Mouse (Mus musculus): ENCODE measurements around the gene Ank3. TPM values are rescaled to one million over a fixed set of nuclear protein-coding genes. Genes with fewer than 3 reads are reported as not detected.

Gene Ank3
- polyA plus RNA-seq, 1 experiment from 2014 or later = 24.7 TPM

DNA sequence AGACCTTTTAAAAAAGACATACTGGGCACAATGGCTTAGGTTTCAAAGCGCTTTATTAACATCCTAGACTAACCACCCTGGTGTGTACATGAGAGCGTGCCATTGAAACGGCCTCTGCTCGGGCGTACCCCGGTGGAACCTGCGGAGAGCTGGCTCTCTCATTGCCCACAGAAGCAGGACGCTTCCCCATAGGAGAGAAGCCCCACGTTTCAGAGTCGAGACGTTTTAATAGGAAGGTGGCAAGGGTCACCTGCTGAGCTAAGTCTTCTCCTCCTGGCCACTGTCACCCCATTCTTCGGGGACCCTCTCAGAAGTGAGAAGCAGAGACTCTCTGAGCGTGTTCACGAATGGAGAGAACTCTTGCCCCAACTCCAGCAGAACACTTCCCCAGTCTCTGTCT, 526.3 kb downstream of the Ank3 start:
- H3K27me3 ChIP-seq (replicated peaks; ENCODE audit: control insufficient read depth, insufficient read depth, low read length) = no peaks in the 10 kb centered on the region
- H3K9me3 ChIP-seq (ENCODE audit: control insufficient read depth, low read length) = no peaks in the 10 kb centered on the region
- peak overlapping the region; percentile 30; the same call in 1 of the 2 replicates for H3K9ac ChIP-seq (ENCODE audit: low read length)
- H3K36me3 ChIP-seq (ENCODE audit: control insufficient read depth, insufficient read depth, low read length) = no peaks in the 10 kb centered on the region
- H3K4me3 ChIP-seq (ENCODE audit: low read depth, low read length) = peak overlapping the region; percentile 38
- DNase-seq (ENCODE audit: low spot score) = peak; percentile 64
- H3K27ac ChIP-seq (ENCODE audit: low read depth) = peak overlapping the region; percentile 79
- H3K4me1 ChIP-seq (replicated peaks; ENCODE audit: control insufficient read depth, insufficient read depth, low read length) = peaks cover 27% of the 10 kb centered on the region
- peak; percentile 37; the same call in 1 of the 2 replicates for ATAC-seq (replicated peaks; ENCODE audit: low FRiP score, low TSS enrichment, low read depth)
- H3K4me2 ChIP-seq (ENCODE audit: low read length) = peak overlapping the region; percentile 68
- WGBS = 5% methylated on average over 14 of the region's 14 CpGs

DNA sequence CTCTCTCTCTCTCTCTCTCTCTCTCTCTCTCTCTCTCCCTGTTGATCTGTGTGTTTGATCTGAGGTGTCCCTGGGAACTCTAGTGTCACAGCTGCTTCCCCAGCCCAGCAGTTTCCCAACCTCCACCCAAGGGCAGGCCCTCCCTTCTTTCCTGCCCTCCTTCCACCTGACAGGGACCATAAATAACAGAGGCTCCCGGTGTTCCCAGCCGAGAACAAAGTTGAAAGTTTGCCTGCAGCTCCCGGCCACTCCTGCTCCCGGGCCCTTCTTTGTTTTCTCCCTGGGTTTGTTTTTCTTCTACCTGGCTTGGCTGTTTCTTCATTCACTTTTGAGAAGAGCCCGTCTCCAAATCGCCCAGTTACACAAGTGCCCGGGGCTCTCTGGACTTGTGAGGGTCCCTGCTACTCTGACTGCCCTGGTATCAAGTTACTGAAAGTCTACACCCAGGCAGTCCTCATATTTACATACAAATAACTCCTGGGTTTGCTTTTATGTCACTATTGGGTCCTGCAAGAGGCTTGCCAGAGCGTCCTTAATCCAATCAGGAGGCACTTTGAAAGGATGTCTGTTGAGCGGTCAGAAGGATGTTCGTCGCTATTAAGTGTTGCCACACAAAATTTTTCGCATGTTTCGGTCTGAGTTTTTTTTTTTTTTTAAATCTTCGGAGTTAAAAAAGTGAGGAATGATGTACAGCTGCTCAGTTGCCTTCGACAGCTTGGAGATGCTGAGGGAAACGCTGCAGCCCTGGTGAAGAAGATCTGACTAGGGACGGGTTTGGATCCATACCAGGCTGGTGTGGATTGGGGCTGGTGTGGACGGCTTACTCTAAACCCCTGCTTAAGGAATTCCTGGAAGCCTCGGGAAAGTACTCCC, 526.9 kb downstream of the Ank3 start:
- Histone ChIP-seq H3K9me3 (ENCODE audit: control insufficient read depth, low read length) (no peaks in the 10 kb centered on the region), H3K4me2 (ENCODE audit: low read length) (peak overlapping the region; percentile 68), H3K27me3 (replicated peaks; ENCODE audit: control insufficient read depth, insufficient read depth, low read length) (no peaks in the 10 kb centered on the region), H3K27ac (ENCODE audit: low read depth) (peak overlapping the region; percentile 79), H3K36me3 (ENCODE audit: control insufficient read depth, insufficient read depth, low read length) (no peaks in the 10 kb centered on the region), H3K4me3 (ENCODE audit: low read depth, low read length) (peak overlapping the region; percentile 38), H3K9ac (ENCODE audit: low read length) (peak overlapping the region; percentile 32; the same call in 1 of the 2 replicates), H3K4me1 (replicated peaks; ENCODE audit: control insufficient read depth, insufficient read depth, low read length) (peaks cover 27% of the 10 kb centered on the region)
- peak; percentile 45; the same call in 1 of the 2 replicates for ATAC-seq (replicated peaks; ENCODE audit: low FRiP score, low TSS enrichment, low read depth)
- peak; percentile 77 for DNase-seq (ENCODE audit: low spot score)
- 1% methylated on average over 19 of the region's 19 CpGs for WGBS

DNA sequence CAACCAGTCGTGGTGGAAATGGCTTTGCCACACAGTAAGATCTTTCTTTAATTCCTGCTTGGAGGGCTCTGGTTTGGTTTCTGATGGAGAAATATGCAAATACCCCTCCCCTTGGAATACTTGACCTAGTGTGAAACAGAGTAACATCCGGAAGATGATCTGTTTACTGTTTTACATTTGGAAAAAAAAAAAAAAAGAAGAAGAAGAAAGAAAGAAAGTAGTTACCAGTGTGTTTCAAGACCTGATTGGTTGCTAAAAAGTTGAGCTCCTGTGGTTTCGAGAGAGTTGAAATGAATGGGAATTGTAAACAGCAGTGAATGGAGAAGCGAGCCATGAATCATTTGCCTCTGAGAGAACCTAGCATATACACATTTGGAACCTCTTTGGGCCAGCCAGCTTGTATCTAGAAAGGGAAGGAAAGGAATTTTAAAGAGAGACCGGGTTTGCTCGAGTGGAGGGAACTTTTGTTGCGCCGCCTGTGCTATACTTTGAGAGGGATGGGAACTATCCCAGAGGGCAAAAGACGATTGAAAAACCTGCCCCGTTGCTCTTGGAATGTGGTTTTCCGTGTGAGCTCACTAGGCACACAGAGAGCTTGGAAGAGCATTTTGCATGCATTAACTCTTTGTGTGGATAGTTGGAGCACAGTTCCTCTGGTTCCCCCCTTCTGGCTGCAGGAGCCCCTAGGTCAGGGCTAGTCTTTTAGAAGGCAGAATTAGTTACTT, 527.7 kb downstream of the Ank3 start:
- Histone ChIP-seq H3K4me3 (ENCODE audit: low read depth, low read length) (peak overlapping the region; percentile 38), H3K4me1 (replicated peaks; ENCODE audit: control insufficient read depth, insufficient read depth, low read length) (peaks cover 27% of the 10 kb centered on the region), H3K27me3 (replicated peaks; ENCODE audit: control insufficient read depth, insufficient read depth, low read length) (no peaks in the 10 kb centered on the region), H3K9ac (ENCODE audit: low read length) (peak overlapping the region; percentile 32; the same call in 1 of the 2 replicates), H3K4me2 (ENCODE audit: low read length) (peak overlapping the region; percentile 68), H3K9me3 (ENCODE audit: control insufficient read depth, low read length) (no peaks in the 10 kb centered on the region), H3K27ac (ENCODE audit: low read depth) (peak overlapping the region; percentile 79), H3K36me3 (ENCODE audit: control insufficient read depth, insufficient read depth, low read length) (no peaks in the 10 kb centered on the region)
- WGBS = 1% methylated on average over 11 of the region's 11 CpGs
- ATAC-seq (replicated peaks; ENCODE audit: low FRiP score, low TSS enrichment, low read depth) (no peak), DNase-seq (ENCODE audit: low spot score) (peak; percentile 67)

DNA sequence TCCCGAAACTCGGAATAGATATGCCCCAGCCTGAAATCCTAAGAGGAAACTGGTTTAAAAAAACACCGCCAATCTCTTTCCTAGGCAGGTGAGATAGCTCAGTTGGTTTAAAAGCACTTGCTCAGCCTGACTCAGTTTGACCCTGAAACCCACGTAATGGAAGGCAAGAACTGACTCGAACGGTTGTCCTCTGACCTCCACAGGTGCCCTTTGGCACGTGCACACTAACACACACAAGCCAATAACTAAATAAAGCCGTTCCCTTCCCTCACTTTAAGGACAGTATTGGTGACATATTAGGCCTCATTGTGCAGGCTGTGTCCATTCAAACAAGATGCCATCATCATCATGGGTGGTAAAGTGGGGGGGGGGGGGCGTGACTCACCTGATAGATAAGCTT, 528.4 kb downstream of the Ank3 start:
- H3K27ac ChIP-seq (ENCODE audit: low read depth) = peak overlapping the region; percentile 79
- H3K4me2 ChIP-seq (ENCODE audit: low read length) = peak overlapping the region; percentile 68
- H3K9me3 ChIP-seq (ENCODE audit: control insufficient read depth, low read length) = no peaks in the 10 kb centered on the region
- no peak overlapping the region for H3K9ac ChIP-seq (ENCODE audit: low read length)
- peaks cover 27% of the 10 kb centered on the region for H3K4me1 ChIP-seq (replicated peaks; ENCODE audit: control insufficient read depth, insufficient read depth, low read length)
- no peaks in the 10 kb centered on the region for H3K27me3 ChIP-seq (replicated peaks; ENCODE audit: control insufficient read depth, insufficient read depth, low read length)
- ATAC-seq (replicated peaks; ENCODE audit: low FRiP score, low TSS enrichment, low read depth) (no peak), DNase-seq (ENCODE audit: low spot score) (no peak)
- no peaks in the 10 kb centered on the region for H3K36me3 ChIP-seq (ENCODE audit: control insufficient read depth, insufficient read depth, low read length)
- WGBS = 4% methylated on average over 9 of the region's 9 CpGs
- peak overlapping the region; percentile 38 for H3K4me3 ChIP-seq (ENCODE audit: low read depth, low read length)

GRCm38 (mm10) chr10:69928358-69928757, 529.8 kb downstream of the Ank3 start:
- H3K36me3 ChIP-seq (ENCODE audit: control insufficient read depth, insufficient read depth, low read length) = peaks cover 10% of the 10 kb centered on the region; the same call in 1 of the 2 replicates
- DNase-seq (ENCODE audit: low spot score) = no peak
- peak overlapping the region; percentile 20; the same call in 1 of the 2 replicates for H3K4me2 ChIP-seq (ENCODE audit: low read length)
- H3K27me3 ChIP-seq (replicated peaks; ENCODE audit: control insufficient read depth, insufficient read depth, low read length) = no peaks in the 10 kb centered on the region
- no peak; the same call in 1 of the 2 replicates for ATAC-seq (replicated peaks; ENCODE audit: low FRiP score, low TSS enrichment, low read depth)
- H3K4me1 ChIP-seq (replicated peaks; ENCODE audit: control insufficient read depth, insufficient read depth, low read length) = peaks cover 27% of the 10 kb centered on the region
- H3K9me3 ChIP-seq (ENCODE audit: control insufficient read depth, low read length) = no peaks in the 10 kb centered on the region
- H3K9ac ChIP-seq (ENCODE audit: low read length) = no peak overlapping the region
- H3K4me3 ChIP-seq (ENCODE audit: low read depth, low read length) = no peak overlapping the region
- H3K27ac ChIP-seq (ENCODE audit: low read depth) = peak overlapping the region; percentile 67; the same call in 1 of the 2 replicates
- WGBS = 59% methylated on average over 7 of the region's 7 CpGs

DNA sequence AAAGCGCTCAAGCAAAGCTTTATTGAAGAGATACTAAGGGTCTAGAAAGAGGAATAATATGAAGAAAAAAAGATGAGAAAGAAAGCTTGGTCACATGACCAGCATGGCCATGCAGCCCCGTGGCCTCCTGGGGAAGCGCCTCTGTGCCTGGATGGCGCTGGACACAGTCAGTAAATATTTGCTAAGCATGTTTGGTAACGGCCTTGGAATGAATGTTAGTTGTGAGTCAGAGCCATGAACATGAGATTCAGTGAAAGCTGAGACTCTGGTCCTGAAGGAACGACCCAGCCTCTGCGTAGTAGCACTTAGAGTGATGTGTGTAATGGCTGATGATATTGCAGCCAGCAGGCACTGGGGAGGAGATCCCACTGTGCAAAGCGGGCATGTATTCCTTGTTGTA, 531.9 kb downstream of the Ank3 start:
- Histone ChIP-seq H3K36me3 (ENCODE audit: control insufficient read depth, insufficient read depth, low read length) (peaks cover 10% of the 10 kb centered on the region; the same call in 1 of the 2 replicates), H3K27ac (ENCODE audit: low read depth) (no peak overlapping the region), H3K9me3 (ENCODE audit: control insufficient read depth, low read length) (no peaks in the 10 kb centered on the region), H3K4me3 (ENCODE audit: low read depth, low read length) (no peak overlapping the region), H3K4me1 (replicated peaks; ENCODE audit: control insufficient read depth, insufficient read depth, low read length) (peaks cover 20% of the 10 kb centered on the region), H3K9ac (ENCODE audit: low read length) (no peak overlapping the region), H3K27me3 (replicated peaks; ENCODE audit: control insufficient read depth, insufficient read depth, low read length) (no peaks in the 10 kb centered on the region), H3K4me2 (ENCODE audit: low read length) (no peak overlapping the region)
- ATAC-seq (replicated peaks; ENCODE audit: low FRiP score, low TSS enrichment, low read depth) = no peak
- no peak for DNase-seq (ENCODE audit: low spot score)
- 80% methylated on average over 8 of the region's 8 CpGs for WGBS

- Histone ChIP-seq H3K9me3 (ENCODE audit: control insufficient read depth, low read length) (no peaks in the 10 kb centered on the region), H3K4me3 (ENCODE audit: low read depth, low read length) (no peak overlapping the region), H3K27me3 (replicated peaks; ENCODE audit: control insufficient read depth, insufficient read depth, low read length) (no peaks in the 10 kb centered on the region), H3K36me3 (ENCODE audit: control insufficient read depth, insufficient read depth, low read length) (peaks cover 10% of the 10 kb centered on the region; the same call in 1 of the 2 replicates), H3K4me1 (replicated peaks; ENCODE audit: control insufficient read depth, insufficient read depth, low read length) (no peaks in the 10 kb centered on the region), H3K4me2 (ENCODE audit: low read length) (no peak overlapping the region), H3K9ac (ENCODE audit: low read length) (no peak overlapping the region), H3K27ac (ENCODE audit: low read depth) (no peak overlapping the region)
- no peak for DNase-seq (ENCODE audit: low spot score)
- ATAC-seq (replicated peaks; ENCODE audit: low FRiP score, low TSS enrichment, low read depth) = no peak
- 89% methylated on average over 5 of the region's 5 CpGs for WGBS
Measured at GRCm38 (mm10) chr10:69936443-69937067, 538.0 kb downstream of the Ank3 start.

- Histone ChIP-seq H3K4me1 (replicated peaks; ENCODE audit: control insufficient read depth, insufficient read depth, low read length) (no peaks in the 10 kb centered on the region), H3K9ac (ENCODE audit: low read length) (no peak overlapping the region), H3K9me3 (ENCODE audit: control insufficient read depth, low read length) (no peaks in the 10 kb centered on the region), H3K4me2 (ENCODE audit: low read length) (no peak overlapping the region), H3K27ac (ENCODE audit: low read depth) (no peak overlapping the region), H3K27me3 (replicated peaks; ENCODE audit: control insufficient read depth, insufficient read depth, low read length) (no peaks in the 10 kb centered on the region), H3K36me3 (ENCODE audit: control insufficient read depth, insufficient read depth, low read length) (peaks cover 9% of the 10 kb centered on the region; the same call in 1 of the 2 replicates), H3K4me3 (ENCODE audit: low read depth, low read length) (no peak overlapping the region)
- ATAC-seq (replicated peaks; ENCODE audit: low FRiP score, low TSS enrichment, low read depth) (no peak), DNase-seq (ENCODE audit: low spot score) (no peak)
- 89% methylated on average over 7 of the region's 7 CpGs for WGBS
Measured at GRCm38 (mm10) chr10:69937291-69937921, 538.8 kb downstream of the Ank3 start.

All from intestine, embryonic 14.5 days (tissue).